Mouse (Mus musculus) forebrain, embryonic 13.5 days (tissue): Measurements from ENCODE around the gene Btbd11. TPM values are rescaled to one million over a fixed set of nuclear protein-coding genes. Genes with fewer than 3 reads are reported as not detected.

Source experiments
- ATAC-seq: fragments of 200-750 bp; cut with Nextera tagmentation; 2 replicates; pipeline ENCODE4 v1.8.0; 2017
- H3K27ac ChIP-seq: fragments of 300-500 bp; sonication (generic); 2 replicates; pipeline ENCODE4 v1.5.1; 2015; ENCODE audit warnings: inconsistent platforms, mild to moderate bottlenecking, moderate library complexity
- H3K27me3 ChIP-seq: fragments of 300-500 bp; sonication (generic); 2 replicates; pipeline ENCODE4 v1.6.1; 2015; ENCODE audit warnings: mild to moderate bottlenecking, inconsistent platforms
- H3K36me3 ChIP-seq: fragments of 300-500 bp; sonication (generic); 2 replicates; pipeline ENCODE4 v1.6.1; 2015; ENCODE audit warnings: mild to moderate bottlenecking, inconsistent platforms; ENCODE audit not compliant: poor library complexity, severe bottlenecking
- H3K4me1 ChIP-seq: fragments of 300-500 bp; sonication (generic); 2 replicates; pipeline ENCODE4 v1.6.1; 2015; ENCODE audit warnings: inconsistent platforms
- H3K4me2 ChIP-seq: fragments of 300-500 bp; sonication (generic); 2 replicates; pipeline ENCODE4 v1.6.1; 2015; ENCODE audit warnings: inconsistent platforms, mild to moderate bottlenecking, moderate library complexity
- H3K4me3 ChIP-seq: fragments of 300-500 bp; sonication (generic); 2 replicates; pipeline ENCODE4 v1.5.1; 2015; ENCODE audit warnings: mild to moderate bottlenecking, inconsistent platforms
- H3K9ac ChIP-seq: fragments of 300-500 bp; sonication (generic); 2 replicates; pipeline ENCODE4 v1.6.1; 2015; ENCODE audit warnings: mild to moderate bottlenecking, inconsistent platforms
- H3K9me3 ChIP-seq: fragments of 300-500 bp; sonication (generic); replicated peaks from 2 replicates; pipeline ENCODE4 v1.6.1; 2016; ENCODE audit warnings: inconsistent platforms
- WGBS: fragments of 180-500 bp; shearing (Covaris S2); methylation state at CpG from one replicate; pipeline ENCODE4 v1.1.7; 2015; 5-methylcytosine and 5-hydroxymethylcytosine counted together
- polyA plus RNA-seq: library from polyadenylated mRNA; unstranded; fragments of >200 nt; fragmentation: Nextera tagmentation; extraction: Ambion mirVana; gene quantifications from 2 replicates; pipeline ENCODE4 v1.2.1, GENCODE M21; 2015

Gene Btbd11
- polyA plus RNA-seq, 1 experiment from 2014 or later = 4.5 TPM

- Histone ChIP-seq H3K4me2 (no peak overlapping the region), H3K36me3 (no peaks in the 10 kb centered on the region), H3K27ac (no peak overlapping the region), H3K4me1 (peaks cover 14% of the 10 kb centered on the region), H3K9me3 (no peaks in the 10 kb centered on the region; the same call in 1 of the 2 replicates), H3K9ac (no peak overlapping the region), H3K4me3 (no peak overlapping the region), H3K27me3 (no peaks in the 10 kb centered on the region)
- WGBS = 93% methylated on average over 3 of the region's 3 CpGs
- no peak for ATAC-seq
Measured at GRCm38 (mm10) chr10:85486456-85486855, 99.8 kb downstream of the Btbd11 start.

GRCm38 (mm10) chr10:85492583-85492982 is 106.0 kb downstream of the Btbd11 start:
- no peak for ATAC-seq
- no peak overlapping the region for H3K27ac ChIP-seq

GRCm38 (mm10) chr10:85496358-85496757 is 109.7 kb downstream of the Btbd11 start:
- Histone ChIP-seq H3K27me3 (no peaks in the 10 kb centered on the region), H3K27ac (no peak overlapping the region), H3K4me3 (no peak overlapping the region), H3K9me3 (no peaks in the 10 kb centered on the region), H3K4me1 (peaks cover 7% of the 10 kb centered on the region; the same call in 1 of the 2 replicates), H3K36me3 (no peaks in the 10 kb centered on the region), H3K9ac (no peak overlapping the region), H3K4me2 (no peak overlapping the region)
- no peak for ATAC-seq
- WGBS = 95% methylated on average over 8 of the region's 8 CpGs

More at GRCm38 (mm10) chr10:85492583-85492982, 106.0 kb downstream of the Btbd11 start:
- no peak overlapping the region for H3K9ac ChIP-seq
- no peaks in the 10 kb centered on the region for H3K27me3 ChIP-seq
- peaks cover 7% of the 10 kb centered on the region; the same call in 1 of the 2 replicates for H3K4me1 ChIP-seq
- H3K9me3 ChIP-seq = no peaks in the 10 kb centered on the region; the same call in 1 of the 2 replicates
- H3K4me3 ChIP-seq = no peak overlapping the region
- H3K4me2 ChIP-seq = no peak overlapping the region
- no peaks in the 10 kb centered on the region for H3K36me3 ChIP-seq
- 85% methylated on average over 2 of the region's 2 CpGs for WGBS

- H3K4me2 ChIP-seq = no peak overlapping the region
- ATAC-seq = no peak
- H3K9me3 ChIP-seq = no peaks in the 10 kb centered on the region
- no peak overlapping the region for H3K4me3 ChIP-seq
- H3K4me1 ChIP-seq = peaks cover 4% of the 10 kb centered on the region; the same call in 1 of the 2 replicates
- H3K36me3 ChIP-seq = no peaks in the 10 kb centered on the region
- H3K9ac ChIP-seq = no peak overlapping the region
- no peaks in the 10 kb centered on the region for H3K27me3 ChIP-seq
- H3K27ac ChIP-seq = no peak overlapping the region
- WGBS = 89% methylated on average over 2 of the region's 2 CpGs
Measured at GRCm38 (mm10) chr10:85496981-85497380, 110.4 kb downstream of the Btbd11 start.

GRCm38 (mm10) chr10:85497931-85498330 is 111.3 kb downstream of the Btbd11 start:
- WGBS = 94% methylated on average over 5 of the region's 5 CpGs
- no peaks in the 10 kb centered on the region for H3K36me3 ChIP-seq
- H3K9ac ChIP-seq = no peak overlapping the region
- H3K27me3 ChIP-seq = no peaks in the 10 kb centered on the region
- no peaks in the 10 kb centered on the region for H3K9me3 ChIP-seq
- no peak overlapping the region for H3K27ac ChIP-seq
- H3K4me1 ChIP-seq = no peaks in the 10 kb centered on the region
- H3K4me3 ChIP-seq = no peak overlapping the region
- no peak overlapping the region for H3K4me2 ChIP-seq
- ATAC-seq = no peak

- H3K4me1 ChIP-seq = no peaks in the 10 kb centered on the region
- H3K4me3 ChIP-seq = no peak overlapping the region
- no peaks in the 10 kb centered on the region for H3K36me3 ChIP-seq
- H3K27me3 ChIP-seq = no peaks in the 10 kb centered on the region
- no peaks in the 10 kb centered on the region for H3K9me3 ChIP-seq
- WGBS = 78% methylated on average over 9 of the region's 9 CpGs
- H3K9ac ChIP-seq = no peak overlapping the region
- no peak for ATAC-seq
- H3K4me2 ChIP-seq = no peak overlapping the region
- H3K27ac ChIP-seq = no peak overlapping the region
Measured at GRCm38 (mm10) chr10:85500573-85501155, 114.0 kb downstream of the Btbd11 start.

GRCm38 (mm10) chr10:85501966-85502566 is 115.5 kb downstream of the Btbd11 start:
- no peaks in the 10 kb centered on the region for H3K4me1 ChIP-seq
- no peaks in the 10 kb centered on the region for H3K9me3 ChIP-seq
- no peaks in the 10 kb centered on the region for H3K36me3 ChIP-seq
- ATAC-seq = no peak
- H3K27ac ChIP-seq = no peak overlapping the region
- H3K4me3 ChIP-seq = no peak overlapping the region
- H3K27me3 ChIP-seq = no peaks in the 10 kb centered on the region
- 71% methylated on average over 5 of the region's 5 CpGs for WGBS
- no peak overlapping the region for H3K4me2 ChIP-seq
- no peak overlapping the region for H3K9ac ChIP-seq

GRCm38 (mm10) chr10:85502656-85503055 is 116.0 kb downstream of the Btbd11 start:
- H3K4me3 ChIP-seq = no peak overlapping the region
- ATAC-seq = no peak
- H3K4me1 ChIP-seq = no peaks in the 10 kb centered on the region
- no peaks in the 10 kb centered on the region for H3K9me3 ChIP-seq
- 75% methylated on average over 9 of the region's 9 CpGs for WGBS
- H3K36me3 ChIP-seq = no peaks in the 10 kb centered on the region
- no peak overlapping the region for H3K27ac ChIP-seq
- no peak overlapping the region for H3K9ac ChIP-seq
- H3K4me2 ChIP-seq = no peak overlapping the region
- H3K27me3 ChIP-seq = no peaks in the 10 kb centered on the region

GRCm38 (mm10) chr10:85503453-85503852 is 116.8 kb downstream of the Btbd11 start:
- ATAC-seq = no peak
- 94% methylated on average over 7 of the region's 7 CpGs for WGBS
- no peaks in the 10 kb centered on the region for H3K4me1 ChIP-seq

GRCm38 (mm10) chr10:85507270-85508050 is 120.8 kb downstream of the Btbd11 start:
- WGBS = 71% methylated on average over 6 of the region's 7 CpGs
- H3K9ac ChIP-seq = no peak overlapping the region

More at GRCm38 (mm10) chr10:85503453-85503852, 116.8 kb downstream of the Btbd11 start:
- no peak overlapping the region for H3K4me2 ChIP-seq
- H3K27me3 ChIP-seq = no peaks in the 10 kb centered on the region
- no peak overlapping the region for H3K27ac ChIP-seq
- no peaks in the 10 kb centered on the region for H3K9me3 ChIP-seq
- H3K9ac ChIP-seq = no peak overlapping the region
- H3K36me3 ChIP-seq = no peaks in the 10 kb centered on the region
- no peak overlapping the region for H3K4me3 ChIP-seq

GRCm38 (mm10) chr10:85508193-85508794 is 121.7 kb downstream of the Btbd11 start:
- H3K9me3 ChIP-seq = no peaks in the 10 kb centered on the region
- no peaks in the 10 kb centered on the region for H3K36me3 ChIP-seq
- no peak overlapping the region for H3K4me2 ChIP-seq
- H3K4me1 ChIP-seq = no peaks in the 10 kb centered on the region
- no peak for ATAC-seq
- no peak overlapping the region for H3K4me3 ChIP-seq
- 76% methylated on average over 5 of the region's 5 CpGs for WGBS
- H3K9ac ChIP-seq = no peak overlapping the region
- no peaks in the 10 kb centered on the region for H3K27me3 ChIP-seq
- H3K27ac ChIP-seq = no peak overlapping the region

More at GRCm38 (mm10) chr10:85507270-85508050, 120.8 kb downstream of the Btbd11 start:
- Histone ChIP-seq H3K27ac (no peak overlapping the region), H3K27me3 (no peaks in the 10 kb centered on the region), H3K4me3 (no peak overlapping the region), H3K4me1 (no peaks in the 10 kb centered on the region), H3K4me2 (no peak overlapping the region), H3K36me3 (no peaks in the 10 kb centered on the region), H3K9me3 (no peaks in the 10 kb centered on the region)
- ATAC-seq = no peak

- Histone ChIP-seq H3K4me2 (no peak overlapping the region), H3K27me3 (no peaks in the 10 kb centered on the region), H3K4me3 (no peak overlapping the region), H3K27ac (no peak overlapping the region), H3K36me3 (no peaks in the 10 kb centered on the region), H3K9me3 (no peaks in the 10 kb centered on the region), H3K4me1 (no peaks in the 10 kb centered on the region), H3K9ac (no peak overlapping the region)
- no peak for ATAC-seq
- WGBS = 76% methylated on average over 1 of the region's 1 CpGs
Measured at GRCm38 (mm10) chr10:85509000-85509399, 122.4 kb downstream of the Btbd11 start.
